In the genomic region with DNA sequence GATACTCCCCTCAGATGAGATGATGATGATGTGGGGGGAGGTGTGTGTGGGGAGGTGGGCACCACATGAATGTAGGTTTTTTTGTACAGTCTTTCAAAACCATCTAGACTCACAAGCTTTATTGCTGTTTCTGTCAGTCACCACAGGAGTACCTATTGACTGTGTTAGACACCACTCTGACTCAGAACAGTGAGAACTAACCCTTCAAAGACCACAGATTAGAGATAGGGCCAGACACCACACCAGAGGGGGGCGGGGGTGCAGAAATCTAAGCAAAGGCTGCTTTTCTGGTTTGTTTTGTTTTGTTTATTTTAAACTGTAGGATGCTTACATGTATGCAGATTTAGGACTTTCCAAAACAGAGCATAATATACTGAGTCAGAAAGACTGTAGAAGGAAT, we compare ENCODE assay signal across 24 mouse cellular contexts.
DNase-seq lines count a peak whose midpoint lies in the region; ATAC-seq lines count a peak whose summit lies in the region.
"Had no signal": no experiment of that assay in that cellular context is flagged by ENCODE, and none has a peak within 500 bp of the region (broad histone marks: within the 10 kb centered on the region; RNA-seq: fewer than 3 reads in every experiment).

No protein-coding gene starts in this region.

- H3K36me3 ChIP-seq in midbrain, embryonic 11.5 days (ENCODE audit: control insufficient read depth, insufficient read depth, low read length): no peaks in the 10 kb centered on the region
- no peaks in the 10 kb centered on the region for H3K36me3 ChIP-seq in midbrain, embryonic 13.5 days
- H3K36me3 ChIP-seq in embryonic facial prominence, embryonic 10.5 days (replicated peaks): no peaks in the 10 kb centered on the region
- H3K36me3 ChIP-seq in liver, embryonic 11.5 days (ENCODE audit: control insufficient read depth, insufficient read depth, low read length): no peaks in the 10 kb centered on the region
- H3K36me3 ChIP-seq: embryonic facial prominence, embryonic 13.5 days; forebrain, embryonic 15.5 days; G1E had no signal

- H3K4me3 ChIP-seq in midbrain, embryonic 11.5 days (ENCODE audit: low read depth, low read length): no peak overlapping the region
- no peak overlapping the region for H3K4me3 ChIP-seq in midbrain, embryonic 13.5 days (replicated peaks)
- no peak overlapping the region for H3K4me3 ChIP-seq in embryonic facial prominence, embryonic 10.5 days
- no peak overlapping the region for H3K4me3 ChIP-seq in liver, embryonic 11.5 days (ENCODE audit: low read depth, low read length)
- H3K4me3 ChIP-seq: embryonic facial prominence, embryonic 13.5 days; forebrain, embryonic 13.5 days; forebrain, embryonic 15.5 days had no signal

- no peak overlapping the region for H3K4me2 ChIP-seq in midbrain, embryonic 11.5 days
- H3K4me2 ChIP-seq in midbrain, embryonic 13.5 days (replicated peaks): no peak overlapping the region
- no peak overlapping the region for H3K4me2 ChIP-seq in liver, embryonic 11.5 days
- H3K4me2 ChIP-seq: embryonic facial prominence, embryonic 13.5 days; forebrain, embryonic 13.5 days; forebrain, embryonic 15.5 days had no signal

- H3K27ac ChIP-seq in midbrain, embryonic 11.5 days (ENCODE audit: low read depth, low read length): no peak overlapping the region
- H3K27ac ChIP-seq in midbrain, embryonic 13.5 days: no peak overlapping the region
- peak overlapping the region; percentile 35; the same call in 1 of the 2 replicates for H3K27ac ChIP-seq in embryonic facial prominence, embryonic 10.5 days (replicated peaks)
- H3K27ac ChIP-seq in liver, embryonic 11.5 days (ENCODE audit: low read depth, low read length): no peak overlapping the region
- H3K27ac ChIP-seq: embryonic facial prominence, embryonic 13.5 days; forebrain, embryonic 13.5 days; forebrain, embryonic 15.5 days had no signal

- H3K4me1 ChIP-seq in midbrain, embryonic 11.5 days (ENCODE audit: control insufficient read depth, insufficient read depth, low read length): 0 out of 2 replicates have a peak, but pooled peaks cover under 1% of the 10 kb centered on the region
- peaks cover under 1% of the 10 kb centered on the region for H3K4me1 ChIP-seq in midbrain, embryonic 13.5 days (replicated peaks)
- peaks cover 15% of the 10 kb centered on the region for H3K4me1 ChIP-seq in embryonic facial prominence, embryonic 10.5 days
- no peaks in the 10 kb centered on the region for H3K4me1 ChIP-seq in liver, embryonic 11.5 days (replicated peaks; ENCODE audit: control insufficient read depth, insufficient read depth, low read length)
- H3K4me1 ChIP-seq: forebrain, embryonic 13.5 days had no signal

- H3K9me3 ChIP-seq in midbrain, embryonic 11.5 days (ENCODE audit: control insufficient read depth, low read length): no peaks in the 10 kb centered on the region
- no peaks in the 10 kb centered on the region for H3K9me3 ChIP-seq in midbrain, embryonic 13.5 days
- H3K9me3 ChIP-seq in embryonic facial prominence, embryonic 10.5 days: no peaks in the 10 kb centered on the region
- H3K9me3 ChIP-seq in liver, embryonic 11.5 days (ENCODE audit: control insufficient read depth, low read length): no peaks in the 10 kb centered on the region
- H3K9me3 ChIP-seq: embryonic facial prominence, embryonic 13.5 days; forebrain, embryonic 13.5 days; forebrain, embryonic 15.5 days; G1E had no signal

- peaks cover 7% of the 10 kb centered on the region for H3K27me3 ChIP-seq in midbrain, embryonic 11.5 days (ENCODE audit: control insufficient read depth, insufficient read depth, low read length)
- peaks cover 32% of the 10 kb centered on the region for H3K27me3 ChIP-seq in midbrain, embryonic 13.5 days
- peaks cover 5% of the 10 kb centered on the region; the same call in 1 of the 2 replicates for H3K27me3 ChIP-seq in embryonic facial prominence, embryonic 10.5 days (replicated peaks; ENCODE audit: low read depth, poor library complexity, severe bottlenecking)
- peaks cover 14% of the 10 kb centered on the region for H3K27me3 ChIP-seq in liver, embryonic 11.5 days (replicated peaks; ENCODE audit: control insufficient read depth, insufficient read depth, low read length)
- H3K27me3 ChIP-seq: CH12.LX; embryonic facial prominence, embryonic 13.5 days; Patski had no signal

- no peak overlapping the region for H3K9ac ChIP-seq in midbrain, embryonic 11.5 days (ENCODE audit: low read length)
- H3K9ac ChIP-seq in midbrain, embryonic 13.5 days (replicated peaks): no peak overlapping the region
- no peak overlapping the region for H3K9ac ChIP-seq in liver, embryonic 11.5 days (ENCODE audit: low read depth, low read length)
- H3K9ac ChIP-seq: embryonic facial prominence, embryonic 13.5 days; forebrain, embryonic 13.5 days; forebrain, embryonic 15.5 days; forebrain, postnatal 0 days had no signal

- WGBS in midbrain, embryonic 11.5 days: 96% methylated on average over 1 of the region's 1 CpGs
- WGBS in midbrain, embryonic 13.5 days: 88% methylated on average over 1 of the region's 1 CpGs
- 95% methylated on average over 1 of the region's 1 CpGs for WGBS in embryonic facial prominence, embryonic 10.5 days
- WGBS in liver, embryonic 11.5 days: 62% methylated on average over 1 of the region's 1 CpGs

- no peak for ATAC-seq in midbrain, embryonic 11.5 days (ENCODE audit: low FRiP score)
- no peak for ATAC-seq in midbrain, embryonic 13.5 days
- no peak for ATAC-seq in liver, embryonic 11.5 days (replicated peaks; ENCODE audit: low FRiP score)
- ATAC-seq: activated CD4-positive, CD25-positive, alpha-beta regulatory T cell, adult 4 months; CD4-positive, CD25-positive, alpha-beta regulatory T cell, adult 4 months; forebrain, embryonic 13.5 days; forebrain, embryonic 15.5 days; forebrain, postnatal 0 days; Patski had no signal

- peak; percentile 80 for DNase-seq in midbrain, embryonic 11.5 days (ENCODE audit: low spot score, missing footprints)
- DNase-seq in embryonic facial prominence, embryonic 10.5 days (ENCODE audit: low spot score): no peak
- DNase-seq in liver, embryonic 11.5 days (ENCODE audit: low spot score): no peak
- DNase-seq in MN1 (ENCODE audit: low spot score): no peak
- DNase-seq: adrenal gland, adult 2 months; adrenal gland, postnatal 10 days; adrenal gland, postnatal 25 days; B cell, adult 2 months; cerebellum, adult 11 months; cerebellum, adult 18-20 months; cerebellum, adult 8-10 months; cerebellum, adult 9-11 months; cerebellum, postnatal 14 days; cerebellum, postnatal 36 days; forebrain, postnatal 0 days had no signal
